Mouse (Mus musculus) C2C12 (cell line): ENCODE results near the gene Abcb1b.
"Not testable (repeated sequence)": the region's sequence is repeated elsewhere in the genome, so short reads cannot be mapped to it uniquely, and the experiment has no call there.

Experiments
- CEBPB ChIP-seq: IDR thresholded peaks from one replicate; pipeline ENCODE4 v1.6.1; 2011; ENCODE audit warnings: low read depth, mild to moderate bottlenecking, control low read depth, moderate library complexity
- CTCF ChIP-seq: IDR thresholded peaks from one replicate; pipeline ENCODE4 v1.5.1; 2011; ENCODE audit not compliant: control insufficient read depth, insufficient read depth, insufficient read length
- FOSL1 ChIP-seq: IDR thresholded peaks from one replicate; pipeline ENCODE4 v1.8.0; 2011; ENCODE audit warnings: mild to moderate bottlenecking, low read length; ENCODE audit not compliant: poor library complexity, insufficient read depth, severe bottlenecking
- MAX ChIP-seq: IDR thresholded peaks from one replicate; pipeline ENCODE4 v1.6.1; 2011; ENCODE audit warnings: mild to moderate bottlenecking, control low read depth
- MYOD1 ChIP-seq: IDR thresholded peaks from one replicate; pipeline ENCODE4 v1.6.1; 2011; ENCODE audit warnings: low read depth; ENCODE audit not compliant: control insufficient read depth, insufficient read length

DNA sequence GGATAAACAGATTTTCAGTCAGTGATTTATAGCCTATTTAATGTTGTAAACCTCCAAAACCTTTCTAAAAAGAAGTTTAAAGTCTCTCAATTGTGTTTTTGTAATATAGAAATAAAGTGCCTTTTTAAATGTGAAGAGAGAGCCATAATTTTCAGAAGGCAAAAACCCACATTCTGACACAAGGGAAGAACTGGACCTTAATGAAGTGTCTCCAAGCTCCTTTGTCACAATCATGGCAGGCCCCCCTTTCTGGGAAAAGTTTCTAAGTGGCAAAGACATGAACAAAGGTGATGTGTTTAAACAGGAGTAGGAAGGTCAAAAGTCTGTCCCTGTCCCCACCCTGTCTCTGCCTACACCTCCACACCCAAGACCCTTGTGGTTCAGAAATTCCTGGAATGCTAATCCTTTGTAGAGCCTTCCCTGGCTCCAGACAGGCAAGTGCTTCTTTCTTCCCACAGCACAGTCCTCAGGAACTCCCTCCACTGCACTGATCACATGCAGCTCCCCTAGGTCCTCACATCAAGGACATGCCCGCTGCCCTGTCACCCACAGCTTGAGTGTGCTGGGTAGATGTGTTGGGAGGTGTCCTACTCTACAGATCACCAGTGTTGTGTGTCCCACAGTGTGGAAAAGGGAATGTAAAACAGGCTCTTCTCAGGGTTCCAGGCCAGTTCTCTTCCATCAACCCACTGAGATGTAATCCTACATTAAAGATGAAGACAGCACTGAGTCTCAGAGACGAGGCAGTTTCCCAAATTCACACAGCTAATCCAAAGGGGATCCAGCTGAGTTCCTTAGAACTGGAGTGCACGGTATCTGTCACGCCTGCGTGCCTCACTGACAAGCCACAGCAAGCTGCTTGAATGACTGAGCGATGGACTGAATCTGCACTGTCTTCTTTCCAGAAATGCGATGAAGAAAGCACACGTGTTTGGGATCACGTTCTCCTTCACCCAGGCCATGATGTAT lies 50.9 kb downstream of the Abcb1b start:
- TF ChIP-seq CTCF, FOSL1, MYOD1, MAX, CEBPB: not testable (repeated sequence)
